Mouse (Mus musculus) heart, adult 2 months (tissue): Measurements from ENCODE around the gene Igdcc3. TPM values are rescaled to one million over a fixed set of nuclear protein-coding genes. Genes with fewer than 3 reads are reported as not detected.
A peak's percentile ranks its signal among the peaks of the same experiment; 100 is the strongest.

Source experiments
- DNase-seq, 2 experiments: peaks; one replicate each; pipeline ENCODE4 v3.0.0; 2021
- H3K27ac ChIP-seq: fragments of 200-600 bp; 2 replicates; pipeline ENCODE4 v1.8.1; 2022
- H3K27me3 ChIP-seq: fragments of 200-500 bp; 2 replicates; pipeline ENCODE4 v1.6.1; 2012; ENCODE audit warnings: mild to moderate bottlenecking, low read length, inconsistent platforms, mixed read lengths; ENCODE audit not compliant: control insufficient read depth, insufficient read depth
- H3K36me3 ChIP-seq: fragments of 200-500 bp; 2 replicates; pipeline ENCODE4 v1.6.1; 2012; ENCODE audit warnings: low read length, inconsistent platforms; ENCODE audit not compliant: control insufficient read depth, insufficient read depth
- H3K4me1 ChIP-seq: fragments of 200-500 bp; 2 replicates; pipeline ENCODE4 v1.6.1; 2011; ENCODE audit warnings: low read length; ENCODE audit not compliant: control insufficient read depth, insufficient read depth
- H3K4me3 ChIP-seq: fragments of 200-600 bp; 2 replicates; pipeline ENCODE4 v1.8.1; 2022
- H3K79me2 ChIP-seq: fragments of 200-500 bp; replicated peaks from 2 replicates; pipeline ENCODE4 v1.6.1; 2012; ENCODE audit warnings: mild to moderate bottlenecking, inconsistent platforms, low read length, moderate library complexity, mixed read lengths; ENCODE audit not compliant: control insufficient read depth, insufficient read depth
- H3K9ac ChIP-seq: fragments of 200-500 bp; 2 replicates; pipeline ENCODE4 v1.6.1; 2012; ENCODE audit warnings: low read depth, mild to moderate bottlenecking, control low read depth, inconsistent platforms, low read length, mixed read lengths
- CTCF ChIP-seq: fragments of 200-600 bp; IDR thresholded peaks from 2 replicates; pipeline ENCODE4 v1.8.1; 2022; ENCODE audit warnings: antibody characterized with exemption, mild to moderate bottlenecking, moderate library complexity
- EP300 ChIP-seq: fragments of 200-500 bp; IDR thresholded peaks from 2 replicates; pipeline ENCODE4 v1.6.1; 2011; ENCODE audit warnings: low read depth, low read length, control low read depth; ENCODE audit not compliant: insufficient read depth
- POLR2A ChIP-seq: fragments of 200-500 bp; IDR thresholded peaks from 2 replicates; pipeline ENCODE4 v1.6.1; 2011; ENCODE audit warnings: mild to moderate bottlenecking, low read depth, low read length, control low read depth; ENCODE audit not compliant: insufficient read depth
- WGBS: fragments of 180-500 bp; shearing (Covaris S2); methylation state at CpG from one replicate; pipeline ENCODE4 v1.1.7; 2018; 5-methylcytosine and 5-hydroxymethylcytosine counted together
- intact Hi-C: fragments of 180-260 bp; cut with DNase I; formaldehyde crosslinking; loops from one replicate; pipeline ENCODE4 v1.15.1; 2025
- polyA plus RNA-seq: library from polyadenylated mRNA; depleted of rRNA; stranded (reverse); fragments of >200 nt; gene quantifications from 2 replicates; pipeline ENCODE4 v1.2.3, GENCODE M21; 2012
- total RNA-seq, 2 experiments: library from RNA; stranded (reverse); gene quantifications; 2 replicates each; pipeline ENCODE4 v1.2.3; 2021

Gene Igdcc3
- total and polyA plus RNA-seq, 3 experiments = 0.07 to 0.16 (median 0.10) TPM

- Histone ChIP-seq H3K4me3 (peak overlapping the region; percentile 26; the same call in 1 of the 2 replicates), H3K36me3 (peaks cover 6% of the 10 kb centered on the region), H3K27ac (peak overlapping the region; percentile 97), H3K9ac (peak overlapping the region; percentile 71), H3K27me3 (no peaks in the 10 kb centered on the region), H3K4me1 (peaks cover 22% of the 10 kb centered on the region), H3K79me2 (no peaks in the 10 kb centered on the region)
- peak; percentile 61 to 67 for DNase-seq
- TF ChIP-seq POLR2A (peak; percentile 40; the same call in 1 of the 2 replicates), EP300 (0 out of 2 replicates have a peak, but pooled peaks have one; percentile 25), CTCF (no peak)
- intact Hi-C loops = loop anchor here (2.0 to 10.0 kb wide), 2 partner anchors 19 to 461 kb away; partner anchors contain the start of gene Rab11a
- 4% methylated on average over 8 of the region's 8 CpGs for WGBS
Measured at GRCm38 (mm10) chr9:65195621-65195981, 54.6 kb downstream of the Igdcc3 start.

DNA sequence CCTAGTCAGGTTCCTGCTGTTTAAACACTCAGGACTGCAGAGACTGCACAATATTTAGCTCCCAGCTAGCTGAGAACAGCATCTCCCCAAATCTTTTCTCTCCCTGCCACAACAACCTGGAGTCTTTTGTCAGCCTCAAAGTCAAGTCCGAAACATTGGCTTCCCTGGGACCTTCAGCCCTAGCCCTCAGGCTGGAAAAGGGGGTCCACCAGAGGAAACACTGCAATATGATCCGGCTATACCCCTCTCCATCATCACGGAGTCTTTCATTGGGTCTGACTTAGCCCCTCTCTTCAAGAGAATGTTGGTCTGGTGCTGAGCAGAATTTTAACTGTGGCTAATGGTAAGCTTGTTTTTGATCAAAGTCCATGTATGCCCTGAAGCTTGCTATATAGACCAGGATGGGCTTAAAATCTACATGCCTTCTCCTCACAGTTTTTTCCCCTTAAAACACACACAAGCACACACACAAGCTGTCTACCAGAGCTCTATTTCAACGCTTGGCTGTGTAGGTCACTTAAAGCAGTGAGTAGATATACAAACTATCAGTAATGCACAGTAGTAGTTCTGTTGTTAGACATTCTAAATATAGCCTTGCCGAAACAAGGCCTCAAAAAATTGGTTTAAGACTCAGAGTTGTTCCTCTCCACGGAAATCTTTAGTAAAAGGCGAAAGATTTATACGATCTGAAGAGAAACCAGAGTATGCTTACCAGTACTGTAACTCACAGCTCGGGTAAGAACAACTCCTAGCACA lies 55.2 kb downstream of the Igdcc3 start:
- H3K27me3 ChIP-seq = no peaks in the 10 kb centered on the region
- intact Hi-C loops = loop anchor here (2.0 to 10.0 kb wide), 2 partner anchors 19 to 461 kb away; partner anchors contain the start of gene Rab11a
- H3K36me3 ChIP-seq = peaks cover 6% of the 10 kb centered on the region
- H3K27ac ChIP-seq = peak overlapping the region; percentile 97
- peak overlapping the region; percentile 49 for H3K4me3 ChIP-seq
- H3K9ac ChIP-seq = peak overlapping the region; percentile 71
- TF ChIP-seq CTCF = no peak
- peak; percentile 88; the same call in 1 of the 2 replicates for TF ChIP-seq POLR2A
- 0 out of 2 replicates have a peak, but pooled peaks have one; percentile 4 for TF ChIP-seq EP300
- H3K4me1 ChIP-seq = peaks cover 22% of the 10 kb centered on the region
- DNase-seq = no peak
- H3K79me2 ChIP-seq = no peaks in the 10 kb centered on the region
- 7% methylated on average over 9 of the region's 9 CpGs for WGBS

DNA sequence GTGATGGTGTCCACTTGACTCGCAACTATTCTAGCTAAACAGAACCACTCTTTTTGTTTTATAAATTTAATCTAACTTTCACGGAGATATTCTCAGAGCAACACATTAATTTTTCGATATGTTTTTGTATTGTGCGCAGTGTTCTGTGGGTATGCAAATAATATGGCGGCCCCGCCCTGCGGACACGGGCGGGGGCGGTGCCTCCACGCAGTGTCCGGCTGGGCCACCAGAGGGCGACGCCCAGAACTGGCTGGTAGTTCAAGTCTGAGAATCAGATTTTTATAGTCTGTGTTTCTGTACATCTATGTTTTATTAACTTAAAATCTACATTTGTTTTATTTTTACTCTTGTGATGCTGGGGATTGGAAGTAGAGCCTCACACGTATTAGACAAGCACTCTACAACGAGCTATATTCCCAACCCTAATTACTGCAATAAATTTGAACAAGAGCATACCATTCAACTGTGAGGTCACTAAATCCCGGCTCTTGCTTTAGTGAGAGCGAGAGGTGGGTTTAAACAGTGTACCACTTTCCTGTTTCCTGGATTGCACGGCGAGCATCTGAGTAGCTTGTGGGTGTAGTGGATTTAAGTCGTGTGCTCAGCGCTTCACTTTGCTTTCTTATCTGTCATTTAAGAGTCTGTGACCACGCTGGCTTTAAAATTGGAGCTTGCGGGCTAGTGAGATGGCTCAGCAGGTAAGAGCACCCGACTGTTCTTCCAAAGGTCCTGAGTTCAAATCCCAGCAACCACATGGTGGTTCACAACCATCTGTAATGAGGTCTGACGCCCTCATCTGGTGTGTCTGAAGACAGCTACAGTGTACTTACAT lies 56.0 kb downstream of the Igdcc3 start:
- Histone ChIP-seq H3K9ac (peak overlapping the region; percentile 0; the same call in 1 of the 2 replicates), H3K79me2 (no peaks in the 10 kb centered on the region), H3K36me3 (peaks cover 6% of the 10 kb centered on the region; the same call in 1 of the 2 replicates), H3K27ac (peak overlapping the region; percentile 97), H3K4me1 (peaks cover 19% of the 10 kb centered on the region), H3K27me3 (no peaks in the 10 kb centered on the region), H3K4me3 (peak overlapping the region; percentile 49)
- intact Hi-C loops = loop anchor here (10.0 kb wide), 1 partner anchor 462 kb away; the partner anchor contains the start of gene Rab11a
- TF ChIP-seq POLR2A (no peak), CTCF (no peak; the same call in 1 of the 2 replicates), EP300 (no peak)
- peak; percentile 93 to 97 for DNase-seq
- 11% methylated on average over 26 of the region's 26 CpGs for WGBS

- peaks cover 18% of the 10 kb centered on the region for H3K4me1 ChIP-seq
- no peak overlapping the region for H3K9ac ChIP-seq
- no peak for DNase-seq
- no peak overlapping the region for H3K27ac ChIP-seq
- H3K4me3 ChIP-seq = no peak overlapping the region
- intact Hi-C loops = loop anchor here (10.0 kb wide), 1 partner anchor 463 kb away; the partner anchor contains the start of gene Rab11a
- no peaks in the 10 kb centered on the region for H3K79me2 ChIP-seq
- TF ChIP-seq POLR2A (no peak), CTCF (no peak), EP300 (no peak)
- peaks cover 6% of the 10 kb centered on the region; the same call in 1 of the 2 replicates for H3K36me3 ChIP-seq
- 86% methylated on average over 6 of the region's 6 CpGs for WGBS
- no peaks in the 10 kb centered on the region for H3K27me3 ChIP-seq
Measured at GRCm38 (mm10) chr9:65197826-65198225, 56.8 kb downstream of the Igdcc3 start.

DNA sequence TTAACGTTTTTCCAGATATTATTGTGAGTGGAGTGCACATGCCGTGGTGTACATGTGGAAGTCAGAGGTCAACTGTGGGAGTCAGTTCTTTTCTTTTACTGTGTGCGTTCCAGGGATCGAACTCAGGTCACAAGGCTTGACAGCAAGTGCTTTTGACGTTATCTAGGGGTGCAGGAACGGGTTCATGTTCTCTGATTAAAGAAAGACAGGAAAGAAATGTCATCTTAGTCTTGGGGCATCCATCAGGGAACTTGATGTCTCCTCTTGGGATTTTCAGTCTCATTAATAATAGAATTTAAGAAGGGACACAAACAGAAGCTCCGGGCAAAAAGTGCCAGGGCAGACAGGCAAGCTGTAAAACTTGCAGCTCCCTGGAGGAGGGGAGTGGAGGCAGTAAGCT lies 58.7 kb downstream of the Igdcc3 start:
- TF ChIP-seq CTCF (no peak), EP300 (no peak), POLR2A (no peak)
- Histone ChIP-seq H3K4me3 (no peak overlapping the region), H3K27me3 (no peaks in the 10 kb centered on the region), H3K4me1 (peaks cover 17% of the 10 kb centered on the region), H3K36me3 (peaks cover 6% of the 10 kb centered on the region; the same call in 1 of the 2 replicates), H3K79me2 (no peaks in the 10 kb centered on the region), H3K9ac (no peak overlapping the region), H3K27ac (peak overlapping the region; percentile 45)
- intact Hi-C loops = loop anchor here (10.0 kb wide), 1 partner anchor 465 kb away; the partner anchor contains the start of gene Rab11a
- WGBS = 38% methylated on average over 7 of the region's 7 CpGs
- no peak for DNase-seq
